Mouse (Mus musculus) spleen, adult 2 months (tissue): ENCODE results near the gene Sncg.

Experiments used
- CTCF ChIP-seq: fragments of 200-500 bp; IDR thresholded peaks from 2 replicates; pipeline ENCODE4 v1.5.1; 2011; ENCODE audit warnings: mild to moderate bottlenecking, inconsistent platforms; ENCODE audit not compliant: insufficient read depth, insufficient read length, insufficient replicate concordance; ENCODE audit errors: extremely low read depth
- POLR2A ChIP-seq: fragments of 200-500 bp; IDR thresholded peaks from 2 replicates; pipeline ENCODE4 v1.6.1; 2011; ENCODE audit warnings: low read depth, low read length, inconsistent platforms

GRCm38 (mm10) chr14:34360251-34360650 is 14.3 kb downstream of the Sncg start:
- no peak for TF ChIP-seq POLR2A
- TF ChIP-seq CTCF: no peak
